Mouse (Mus musculus): ENCODE measurements around the gene Tmem141. TPM values are rescaled to one million over a fixed set of nuclear protein-coding genes. Genes with fewer than 3 reads are reported as not detected.

The Tmem141 gene
- total RNA-seq, 1 experiment from 2014 or later, result 12.4 TPM

DNA sequence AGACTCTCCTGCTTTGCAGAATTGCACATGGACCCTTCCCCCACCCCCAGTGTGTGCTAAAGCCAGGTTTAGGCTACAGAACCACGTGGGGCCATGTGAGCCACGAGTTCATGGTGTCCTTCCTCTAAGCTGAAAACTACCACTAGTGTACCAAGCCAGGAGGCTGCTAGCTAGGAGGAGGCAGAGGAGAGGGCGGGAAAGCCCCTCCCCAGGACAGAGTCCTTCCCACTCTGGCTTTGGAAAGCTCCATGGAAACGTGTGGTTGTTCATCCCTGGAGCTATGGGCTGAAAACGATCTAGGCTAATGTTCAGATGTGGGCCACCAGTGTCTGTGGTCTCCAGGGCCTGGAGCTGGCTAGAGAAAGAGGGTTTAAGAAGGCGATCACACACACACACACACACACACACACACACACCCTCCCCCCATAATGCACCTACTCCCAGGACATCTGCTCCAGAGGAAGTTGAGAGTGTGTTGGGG, 41.1 kb downstream of the Tmem141 start:
- no peak for ATAC-seq (replicated peaks; ENCODE audit: insufficient number of reproducible peaks, low FRiP score, low TSS enrichment, poor library complexity, severe bottlenecking)

DNA sequence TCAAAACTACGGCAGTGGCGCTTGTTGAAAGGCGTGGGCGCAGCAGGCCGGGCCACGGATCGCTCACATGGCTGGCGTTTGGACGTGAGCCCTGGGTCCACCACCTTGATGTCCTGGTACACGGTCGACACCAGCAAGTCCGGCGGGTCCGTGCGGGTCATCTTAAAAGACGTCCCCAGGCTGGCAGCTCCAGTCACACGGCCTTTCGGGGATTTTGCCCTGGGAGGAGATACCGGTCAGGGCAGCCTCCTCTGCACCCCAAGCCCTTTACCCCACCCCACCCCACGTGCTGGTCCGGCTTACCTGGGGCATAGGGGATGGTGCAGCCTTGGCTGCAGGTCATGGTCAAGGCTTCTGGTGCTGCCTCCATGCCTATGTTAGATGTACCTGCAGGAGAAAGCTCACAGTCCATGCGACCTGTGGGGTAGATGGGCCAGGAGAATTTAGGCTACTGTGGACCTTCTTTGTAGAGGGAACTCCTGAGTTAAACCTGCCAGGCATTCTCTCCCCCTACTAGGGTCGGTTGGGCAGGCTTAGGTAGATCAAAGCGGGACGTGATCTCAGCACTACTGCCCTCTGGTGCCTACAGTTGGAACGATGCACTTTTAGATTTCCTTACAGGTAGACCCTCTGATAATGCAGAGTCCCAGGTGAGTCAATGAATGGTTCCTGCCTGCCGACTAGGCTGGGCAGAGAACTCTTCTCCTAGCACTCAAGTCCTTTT, 41.9 kb downstream of the Tmem141 start:
- no peak for ATAC-seq (replicated peaks; ENCODE audit: insufficient number of reproducible peaks, low FRiP score, low TSS enrichment, poor library complexity, severe bottlenecking)

DNA sequence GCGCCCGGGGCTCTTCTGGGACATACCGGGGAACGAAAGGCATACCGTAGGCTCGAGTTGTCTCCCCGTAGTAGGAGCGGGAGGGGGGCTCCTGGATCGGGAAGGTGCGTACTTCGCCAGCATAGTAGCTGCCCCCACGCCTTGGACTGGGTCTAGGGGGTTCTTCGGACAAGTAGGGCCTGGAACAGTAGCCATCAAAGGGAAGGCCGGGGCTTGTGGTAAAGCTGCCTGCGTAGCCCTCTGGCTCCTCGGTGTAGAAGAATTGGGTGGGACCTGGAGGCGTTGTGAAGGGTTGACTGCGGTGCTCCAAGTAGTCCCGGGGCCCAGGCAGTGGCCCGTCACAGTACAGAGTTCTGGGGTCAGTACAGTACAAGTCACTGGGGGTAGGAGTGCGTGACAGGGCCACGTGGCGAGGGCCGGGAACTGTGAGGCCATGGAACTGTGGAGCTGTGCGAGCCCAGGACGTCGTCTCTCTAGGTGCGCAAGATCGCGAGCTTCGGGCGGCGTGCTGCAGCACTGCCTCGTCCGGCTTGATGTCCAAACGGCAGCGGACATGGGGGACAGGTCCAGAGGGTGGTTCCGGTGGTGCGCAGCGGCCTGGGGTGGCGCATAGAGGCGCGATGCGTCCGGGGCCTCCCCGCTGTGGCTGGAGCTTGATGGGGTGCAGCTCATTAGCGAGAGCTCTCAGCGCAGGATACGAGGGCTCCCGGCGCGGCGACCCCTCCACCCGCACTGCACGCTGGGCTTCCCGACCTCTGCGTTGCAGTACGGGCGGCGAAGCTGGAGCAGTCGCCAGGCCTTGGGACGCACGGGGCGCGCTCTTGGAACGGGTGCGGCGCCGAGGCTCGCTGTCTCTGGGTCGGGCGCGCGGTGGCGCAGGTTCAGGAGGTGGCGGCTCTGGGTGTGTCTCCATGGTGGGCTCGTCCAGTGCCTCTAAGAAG, 42.7 kb downstream of the Tmem141 start:
- ATAC-seq (replicated peaks; ENCODE audit: insufficient number of reproducible peaks, low FRiP score, low TSS enrichment, poor library complexity, severe bottlenecking), result no peak

DNA sequence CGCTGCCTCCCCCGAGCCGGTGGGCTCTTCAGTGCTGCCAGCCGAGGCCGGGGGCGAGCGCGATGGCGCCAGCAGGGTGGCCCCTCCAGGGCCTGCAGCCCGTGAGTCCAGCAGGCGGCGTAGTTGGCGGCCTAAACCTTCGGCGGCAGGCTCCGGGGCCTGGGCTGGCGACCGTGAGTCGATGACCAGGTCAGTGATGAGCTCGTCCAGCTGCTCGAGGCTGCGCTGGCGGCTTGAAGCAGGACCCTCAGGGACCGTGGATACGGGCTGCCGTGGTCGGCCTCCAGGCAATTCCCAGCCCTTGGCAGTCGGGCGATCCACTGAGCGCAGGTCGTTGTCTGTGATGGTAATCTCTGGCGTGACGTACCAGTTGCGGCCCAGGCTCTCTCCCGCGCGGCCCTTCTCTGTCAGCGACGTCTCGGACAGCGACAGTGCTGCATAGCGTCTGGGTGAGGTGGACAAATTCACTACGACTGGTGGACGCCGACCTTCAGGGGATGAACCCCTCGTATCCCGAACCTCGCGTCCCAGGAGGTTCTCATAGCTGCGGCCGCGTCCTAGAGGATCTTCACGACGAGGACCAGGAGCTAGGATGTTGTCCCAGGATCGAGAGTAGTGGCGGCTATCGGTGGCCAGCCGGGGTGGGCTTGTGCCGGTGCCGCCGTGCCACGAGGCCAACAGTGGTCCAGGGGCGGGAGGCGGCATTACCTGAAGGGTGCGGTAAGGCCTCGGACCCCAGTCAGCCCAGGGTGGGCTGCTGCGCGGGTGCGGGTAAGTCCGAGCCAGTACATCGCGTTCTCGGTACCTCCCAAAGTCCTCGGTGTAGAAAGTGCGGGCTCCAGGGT, 43.6 kb downstream of the Tmem141 start:
- no peak for ATAC-seq (replicated peaks; ENCODE audit: insufficient number of reproducible peaks, low FRiP score, low TSS enrichment, poor library complexity, severe bottlenecking)

DNA sequence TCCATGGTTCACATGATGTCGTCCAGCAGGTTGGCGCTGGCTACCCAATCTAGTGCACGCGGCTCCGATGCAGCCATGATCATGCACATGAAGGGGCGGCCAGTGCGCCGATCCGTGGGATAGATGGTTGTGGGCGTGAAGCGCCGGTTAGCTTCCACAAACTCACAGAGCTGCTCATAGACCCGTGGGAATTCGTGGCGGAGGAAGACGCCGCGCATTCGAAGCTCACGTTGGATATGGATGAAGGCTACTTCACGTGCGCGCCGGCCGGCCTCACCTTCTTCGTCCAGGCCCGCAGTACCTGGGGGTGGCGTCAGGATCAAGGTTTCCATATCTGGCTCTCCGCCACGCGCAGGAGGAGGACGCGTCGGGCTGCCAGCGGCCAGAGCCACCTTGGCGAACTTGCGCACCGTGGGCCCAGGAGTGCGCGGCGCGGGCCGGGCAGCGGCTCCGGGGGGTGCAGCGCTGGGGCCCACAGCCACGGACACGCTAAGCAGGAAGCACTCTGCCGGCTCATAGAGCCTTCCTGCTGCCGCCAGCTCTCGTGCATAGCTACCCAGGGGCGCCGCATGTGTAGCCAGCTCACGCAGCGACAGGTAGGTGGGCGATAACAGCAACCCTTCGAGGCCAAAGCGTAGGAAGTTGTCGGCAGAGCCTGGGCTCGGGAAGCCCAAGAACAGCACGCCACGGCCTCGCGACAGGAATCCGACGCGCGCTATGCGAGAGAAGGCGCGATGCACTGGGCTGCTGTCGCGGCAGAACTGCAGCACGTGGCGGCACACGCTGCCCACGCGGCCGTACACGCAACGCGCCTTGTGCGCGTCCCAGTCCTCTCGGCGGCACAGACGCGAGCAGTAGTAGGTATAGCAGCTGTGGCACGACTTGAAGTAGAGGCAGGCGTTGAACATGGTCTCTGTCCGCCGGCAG, 44.6 kb downstream of the Tmem141 start:
- ATAC-seq (replicated peaks; ENCODE audit: insufficient number of reproducible peaks, low FRiP score, low TSS enrichment, poor library complexity, severe bottlenecking), result no peak

DNA sequence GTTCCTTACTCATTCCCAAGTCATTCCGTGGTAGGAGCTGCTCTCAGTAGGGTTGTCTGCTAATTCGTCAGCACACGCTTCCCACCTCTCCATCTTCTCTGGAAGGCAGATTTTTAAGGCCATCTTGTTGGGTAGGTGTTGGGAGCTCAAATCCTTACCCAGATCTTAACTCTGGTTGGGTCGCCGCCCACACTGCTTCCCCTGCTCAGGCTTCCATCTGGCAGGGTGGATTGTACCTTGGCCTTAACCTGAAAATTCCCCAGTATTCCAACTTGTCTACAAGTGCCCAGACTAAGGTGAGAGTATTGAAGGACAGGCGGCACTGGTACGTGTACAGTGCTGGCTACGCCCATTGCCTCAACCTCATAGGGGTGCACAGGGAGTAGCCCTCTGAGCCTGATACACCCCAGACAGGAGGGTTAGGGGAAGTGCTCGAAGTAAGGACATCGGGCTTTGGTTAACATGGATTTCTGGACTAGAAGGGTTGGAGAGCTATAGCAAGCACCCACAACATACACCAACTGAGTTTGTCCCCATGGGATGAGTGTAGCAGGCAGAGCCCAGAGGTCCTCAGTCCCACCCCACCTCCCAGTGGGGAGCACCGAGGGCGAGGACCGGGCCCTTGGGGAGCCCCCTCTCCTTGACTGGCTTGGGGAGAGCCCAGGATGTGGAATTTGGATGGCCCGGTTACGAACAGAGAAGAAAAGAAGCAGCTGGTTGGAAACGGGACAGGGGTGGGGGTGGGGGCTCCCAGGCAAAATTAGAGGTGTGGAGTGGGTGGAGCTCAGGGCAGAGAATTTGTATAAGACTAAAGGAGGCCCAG, 45.6 kb downstream of the Tmem141 start:
- no peak for ATAC-seq (replicated peaks; ENCODE audit: insufficient number of reproducible peaks, low FRiP score, low TSS enrichment, poor library complexity, severe bottlenecking)

DNA sequence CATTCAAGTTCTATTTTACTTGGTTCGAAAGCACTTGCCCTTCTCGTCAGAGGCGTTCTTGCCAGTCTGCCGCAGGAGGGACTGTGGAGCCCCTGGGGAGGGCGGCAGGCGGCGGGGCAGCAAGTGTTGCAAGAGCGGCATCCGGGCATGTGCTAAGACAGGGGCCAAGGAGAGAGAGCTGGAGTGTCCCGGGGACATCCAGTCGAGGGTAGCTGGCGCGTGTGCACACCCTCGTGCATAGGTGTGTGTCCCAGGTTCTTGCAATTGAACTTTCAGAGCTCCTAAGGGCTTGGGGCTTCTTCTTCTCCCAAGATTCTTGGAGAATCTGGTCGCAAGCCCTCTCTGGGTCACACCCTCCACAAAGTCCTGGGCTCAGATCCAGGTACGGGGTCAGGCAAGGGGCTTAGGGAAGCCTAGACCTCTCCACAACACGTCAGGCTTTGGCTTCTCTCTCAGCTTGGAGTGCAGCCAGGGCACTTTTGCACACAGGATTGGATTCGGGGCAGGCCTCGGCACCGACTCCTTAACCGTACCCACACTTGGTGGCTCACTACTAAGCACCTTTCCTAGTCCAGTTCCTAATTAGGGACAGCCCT, 46.3 kb downstream of the Tmem141 start:
- no peak for ATAC-seq (replicated peaks; ENCODE audit: insufficient number of reproducible peaks, low FRiP score, low TSS enrichment, poor library complexity, severe bottlenecking)

DNA sequence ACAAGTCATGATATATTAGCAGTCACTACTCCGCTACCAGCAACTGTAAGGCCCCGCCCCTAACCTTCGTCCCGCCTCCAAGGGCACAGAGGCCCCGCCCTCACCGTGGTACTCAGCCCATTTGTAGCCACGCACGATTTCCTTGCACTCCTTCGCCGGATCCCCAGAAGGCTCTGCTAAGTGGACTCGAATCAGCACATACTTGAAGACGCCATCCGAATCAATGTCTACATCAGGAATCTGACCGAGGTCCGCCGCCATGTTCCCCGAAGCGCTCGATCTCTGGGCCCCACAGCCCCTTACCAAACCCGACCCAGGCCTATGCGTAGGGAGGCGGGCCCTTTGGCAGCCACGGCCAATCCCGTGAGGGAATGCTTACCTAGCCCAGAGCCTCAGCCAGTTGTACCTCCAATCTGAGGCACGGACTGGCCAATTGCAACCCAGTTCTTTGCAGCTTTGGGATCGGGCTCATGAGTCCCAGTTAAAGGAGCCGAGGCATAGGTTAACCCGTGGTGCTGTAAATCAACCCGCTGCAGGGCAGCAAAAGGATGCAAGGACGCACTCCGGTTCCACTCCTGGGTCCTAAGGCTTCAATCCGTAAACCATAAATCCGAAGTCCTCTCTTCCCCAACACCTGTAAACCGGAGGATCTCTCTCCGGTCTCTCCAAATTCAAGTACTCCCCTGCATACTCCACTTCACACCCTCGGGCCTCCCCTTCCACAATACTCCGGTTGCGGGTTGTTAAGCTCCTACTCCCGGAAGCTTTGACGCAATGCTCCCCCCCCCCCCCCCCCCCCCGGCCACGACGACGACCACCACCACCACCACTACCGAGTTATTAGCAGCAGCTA, 47.0 kb downstream of the Tmem141 start, which contains the start of the genes Mamdc4 and Phpt1:
TSS of gene Mamdc4 (minus strand) at position 267 of the 853 bp plus-strand sequence.
TSS of gene Phpt1 (minus strand) at position 646 of the 853 bp plus-strand sequence.
- ATAC-seq (replicated peaks; ENCODE audit: insufficient number of reproducible peaks, low FRiP score, low TSS enrichment, poor library complexity, severe bottlenecking), result peak; percentile 91

DNA sequence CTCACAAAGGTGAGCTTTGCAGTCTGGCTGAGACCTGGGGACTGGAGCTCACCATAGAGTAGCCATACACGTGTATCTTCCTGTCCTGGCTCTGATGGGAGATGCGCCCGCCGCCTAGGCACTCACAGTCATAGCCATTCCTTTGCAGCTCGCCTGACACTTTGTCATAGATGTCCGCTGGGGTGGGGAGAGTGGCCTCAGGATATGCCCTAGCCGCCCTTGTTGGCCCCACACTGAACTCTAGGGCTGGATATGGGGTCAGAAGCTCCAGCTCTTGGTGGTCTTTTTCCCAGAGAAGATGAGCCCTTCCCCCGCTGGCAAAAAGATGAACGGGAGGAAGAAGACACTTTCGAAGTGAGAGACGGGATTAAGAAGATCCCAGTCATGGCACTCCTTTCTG, 47.7 kb downstream of the Tmem141 start:
- ATAC-seq (replicated peaks; ENCODE audit: insufficient number of reproducible peaks, low FRiP score, low TSS enrichment, poor library complexity, severe bottlenecking), result no peak

DNA sequence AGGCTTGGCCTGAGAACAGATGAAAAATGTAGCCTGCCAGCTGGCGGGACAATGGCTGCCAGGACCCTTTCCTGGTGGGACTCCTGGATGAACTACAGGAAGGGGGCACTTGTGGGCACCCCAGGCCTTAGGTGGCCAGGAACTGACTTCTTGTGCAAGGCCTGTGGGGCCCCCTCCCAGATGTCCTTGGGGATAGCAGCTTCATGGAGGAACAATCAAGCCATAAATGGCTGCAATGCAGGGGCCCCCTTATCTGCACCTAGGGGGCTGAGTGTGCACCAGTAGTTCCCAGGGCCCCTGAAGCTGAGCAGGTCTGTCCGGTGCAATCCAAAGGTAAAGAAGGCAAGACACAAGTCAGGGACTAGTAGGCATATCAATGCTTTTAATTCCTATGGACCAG, 48.7 kb downstream of the Tmem141 start:
- ATAC-seq (replicated peaks; ENCODE audit: insufficient number of reproducible peaks, low FRiP score, low TSS enrichment, poor library complexity, severe bottlenecking), result no peak

DNA sequence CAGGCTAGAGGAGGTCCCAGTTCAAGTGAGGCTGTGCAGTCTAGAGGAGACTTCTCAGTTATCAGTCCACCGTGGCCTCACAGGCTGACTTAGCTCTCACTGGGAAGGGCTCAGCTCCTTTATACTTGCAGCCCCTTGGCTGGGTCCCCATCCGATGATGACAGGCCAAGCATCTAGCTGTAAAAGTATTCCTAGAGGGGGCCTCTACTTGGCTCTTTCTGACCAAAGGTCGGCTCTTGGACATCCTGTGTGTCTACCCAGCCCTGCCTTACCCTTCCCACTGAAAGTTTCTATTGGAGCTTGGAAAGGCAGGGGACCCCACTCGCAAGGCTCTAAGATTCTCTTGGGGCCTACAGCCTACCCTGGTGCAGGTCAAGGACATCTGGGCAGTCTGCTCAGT, 50.6 kb downstream of the Tmem141 start:
- no peak for ATAC-seq (replicated peaks; ENCODE audit: insufficient number of reproducible peaks, low FRiP score, low TSS enrichment, poor library complexity, severe bottlenecking)

Other genes starting within 250 kb of the Tmem141 start
- gene Sapcd2, start 249.7 kb downstream of the Tmem141 start, total RNA-seq (2017), result 4.3 TPM in 1 of 3 replicates, not detected in the others
- not detected in 3 replicates for gene Entpd2, start 226.1 kb downstream of the Tmem141 start, total RNA-seq (2017)
- not detected in 3 replicates for gene Npdc1, start 222.7 kb downstream of the Tmem141 start, total RNA-seq (2017)
- 8.9 to 13.9 TPM (median 11.0 TPM) in 3 replicates for gene Fut7, start 198.7 kb downstream of the Tmem141 start, total RNA-seq (2017)
- gene Abca2, start 193.3 kb downstream of the Tmem141 start, total RNA-seq (2017), result 16.8 to 46.8 TPM (median 17.5 TPM) in 3 replicates
- gene Clic3, start 165.2 kb downstream of the Tmem141 start, total RNA-seq (2017), result not detected in 3 replicates
- 21.4 to 39.6 TPM (median 32.9 TPM) in 3 replicates for gene Paxx, start 160.9 kb downstream of the Tmem141 start, total RNA-seq (2017)
- gene Ptgds, start 152.0 kb downstream of the Tmem141 start, total RNA-seq (2017), result not detected in 3 replicates
- not detected in 3 replicates for gene Lcn12, start 128.1 kb downstream of the Tmem141 start, total RNA-seq (2017)
- gene Fbxw5, start 121.3 kb downstream of the Tmem141 start, total RNA-seq (2017), result 33.3 to 58.1 TPM (median 38.6 TPM) in 3 replicates
- gene C8g, start 120.3 kb downstream of the Tmem141 start, total RNA-seq (2017), result not detected in 3 replicates
- gene Traf2, start 75.1 kb downstream of the Tmem141 start, total RNA-seq (2017), result 16.6 to 29.4 TPM (median 18.0 TPM) in 3 replicates
- gene Edf1, start 64.2 kb downstream of the Tmem141 start, total RNA-seq (2017), result 80.0 to 121 TPM (median 114 TPM) in 3 replicates
- gene Mamdc4, start 47.2 kb downstream of the Tmem141 start, total RNA-seq (2017), result 2.8 to 6.2 TPM in 2 of 3 replicates, not detected in the other
- gene Phpt1, start 46.8 kb downstream of the Tmem141 start, total RNA-seq (2017), result 0.67 to 1.9 TPM (median 1.1 TPM) in 3 replicates
- 0.10 TPM in 1 of 3 replicates, not detected in the others for gene Ajm1, start 40.2 kb downstream of the Tmem141 start, total RNA-seq (2017)
- gene Rabl6, start 13.5 kb downstream of the Tmem141 start, total RNA-seq (2017), result 42.7 to 71.6 TPM (median 51.7 TPM) in 3 replicates
- not detected in 3 replicates for gene Ccdc183, start 4.3 kb downstream of the Tmem141 start, total RNA-seq (2017)
- gene Fcna, start 6.0 kb upstream of the Tmem141 start, total RNA-seq (2017), result not detected in 3 replicates
- not detected in 3 replicates for gene Lcn8, start 31.1 kb upstream of the Tmem141 start, total RNA-seq (2017)
- not detected in 3 replicates for gene Lcn5, start 35.9 kb upstream of the Tmem141 start, total RNA-seq (2017)
- not detected in 3 replicates for gene Lcn6, start 54.8 kb upstream of the Tmem141 start, total RNA-seq (2017)
- gene Lcn10, start 60.7 kb upstream of the Tmem141 start, total RNA-seq (2017), result not detected in 3 replicates
- gene Obp2a, start 78.0 kb upstream of the Tmem141 start, total RNA-seq (2017), result not detected in 3 replicates
- gene Bmyc, start 84.7 kb upstream of the Tmem141 start, total RNA-seq (2017), result 1.5 to 4.4 TPM (median 3.9 TPM) in 3 replicates
- not detected in 3 replicates for gene Obp2b, start 115.0 kb upstream of the Tmem141 start, total RNA-seq (2017)
- gene Lcn3, start 143.6 kb upstream of the Tmem141 start, total RNA-seq (2017), result not detected in 3 replicates
- gene Lcn11, start 155.0 kb upstream of the Tmem141 start, total RNA-seq (2017), result not detected in 3 replicates
- not detected in 3 replicates for gene Gm13539, start 160.3 kb upstream of the Tmem141 start, total RNA-seq (2017)
- gene Glt6d1, start 193.8 kb upstream of the Tmem141 start, total RNA-seq (2017), result not detected in 3 replicates
- gene Lcn9, start 201.1 kb upstream of the Tmem141 start, total RNA-seq (2017), result not detected in 3 replicates
- 0.39 TPM in 1 of 3 replicates, not detected in the others for gene Sohlh1, start 225.2 kb upstream of the Tmem141 start, total RNA-seq (2017)
- gene Kcnt1, start 241.7 kb upstream of the Tmem141 start, total RNA-seq (2017), result 0.43 TPM in 1 of 3 replicates, not detected in the others